Mouse (Mus musculus) heart, postnatal 0 days (tissue): ENCODE measurements around the gene Rnf144b.

Experiments used
- CTCF ChIP-seq: IDR thresholded peaks from 2 replicates; pipeline ENCODE4 v1.5.1; 2016; ENCODE audit warnings: antibody characterized with exemption, control low read depth, low read depth
- EP300 ChIP-seq: IDR thresholded peaks from 2 replicates; pipeline ENCODE4 v1.6.1; 2016; ENCODE audit warnings: antibody characterized with exemption, low read depth

DNA sequence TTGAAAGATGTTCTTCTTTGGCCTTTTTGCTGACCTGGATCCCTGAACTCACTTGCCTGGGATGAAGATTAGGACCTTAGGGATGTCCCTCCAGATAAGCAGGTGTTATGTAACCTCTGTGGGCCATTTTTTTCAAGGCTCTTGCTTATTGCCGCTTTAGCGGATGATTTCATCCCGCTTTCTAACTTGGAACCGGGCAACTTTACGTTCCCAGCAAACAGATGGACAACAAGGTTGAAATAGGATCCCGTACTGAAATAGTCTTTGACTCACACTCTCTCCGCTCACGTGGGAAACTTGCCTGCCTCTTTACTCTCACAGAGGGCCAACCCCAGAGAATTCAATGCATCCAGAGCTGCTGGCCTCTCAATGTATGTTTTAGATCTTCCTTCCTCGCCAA, 61.3 kb downstream of the Rnf144b start:
- TF ChIP-seq CTCF (no peak), EP300 (no peak)
